ENCODE assay signal across 8 mouse cellular contexts in the genomic region with DNA sequence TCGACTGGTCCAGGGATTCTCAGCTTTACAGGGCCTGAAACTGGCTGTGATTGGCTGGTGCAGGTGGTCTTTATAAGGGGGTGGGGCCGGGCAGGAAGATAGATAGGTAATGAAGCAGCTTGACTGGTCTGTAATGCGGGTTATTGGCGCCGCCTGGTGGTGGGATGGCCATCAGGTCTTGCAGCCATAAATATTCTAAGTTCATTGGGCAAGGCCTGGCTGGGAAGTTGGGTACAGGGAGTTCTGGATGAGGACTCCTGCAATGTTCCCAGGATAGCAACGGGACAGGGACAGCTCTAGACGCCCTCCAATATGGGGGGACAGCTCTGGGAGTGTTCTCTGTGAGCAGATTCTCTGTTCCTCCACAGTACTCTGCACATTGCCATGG. TPM values are rescaled to one million over a fixed set of nuclear protein-coding genes. Genes with fewer than 3 reads are reported as not detected.
DNase-seq lines count a peak whose midpoint lies in the region; ATAC-seq lines count a peak whose summit lies in the region.

No protein-coding gene starts in this region.

- no peaks in the 10 kb centered on the region; the same call in 1 of the 2 replicates for H3K36me3 ChIP-seq in forebrain, embryonic 11.5 days (ENCODE audit: control insufficient read depth, insufficient read depth, low read length)
- no peaks in the 10 kb centered on the region for H3K36me3 ChIP-seq in heart, embryonic 16.5 days (ENCODE audit: control insufficient read depth, insufficient read depth)
- no peaks in the 10 kb centered on the region for H3K36me3 ChIP-seq in liver, embryonic 15.5 days (replicated peaks)
- peaks cover under 1% of the 10 kb centered on the region; the same call in 1 of the 2 replicates for H3K36me3 ChIP-seq in neural tube, embryonic 13.5 days

- WGBS in forebrain, embryonic 11.5 days = under 1% methylated on average over 7 of the region's 7 CpGs
- 0% methylated on average over 7 of the region's 7 CpGs for WGBS in heart, embryonic 16.5 days
- 0% methylated on average over 7 of the region's 7 CpGs for WGBS in liver, embryonic 15.5 days (ENCODE audit: insufficient replicate concordance)
- 0% methylated on average over 7 of the region's 7 CpGs for WGBS in neural tube, embryonic 13.5 days

- peak; percentile 41 for DNase-seq in c-Kit-negative CD71-positive TER-119-positive erythroid progenitor cells, embryonic 14.5 days (ENCODE audit: low read depth, low spot score)
- peak; percentile 97 for DNase-seq in forebrain, embryonic 11.5 days (ENCODE audit: low spot score)
- DNase-seq in kidney, postnatal 25 days = peak; percentile 88 to 94
- DNase-seq in telencephalon, adult 2 months (ENCODE audit: low read depth, low spot score) = peak; percentile 67

- H3K4me3 ChIP-seq in forebrain, embryonic 11.5 days (ENCODE audit: low read depth, low read length) = peak overlapping the region; percentile 13; the same call in 1 of the 2 replicates
- H3K4me3 ChIP-seq in heart, embryonic 16.5 days (ENCODE audit: low read length) = 0 out of 2 replicates have a peak overlapping the region, but pooled peaks have one; percentile 9
- H3K4me3 ChIP-seq in liver, embryonic 15.5 days (replicated peaks) = 0 out of 2 replicates have a peak overlapping the region, but pooled peaks have one; percentile 4
- peak overlapping the region; percentile 14 for H3K4me3 ChIP-seq in neural tube, embryonic 13.5 days

- H3K9ac ChIP-seq in forebrain, embryonic 11.5 days (ENCODE audit: low read length) = no peak overlapping the region
- no peak overlapping the region for H3K9ac ChIP-seq in heart, embryonic 16.5 days (ENCODE audit: low read length)
- H3K9ac ChIP-seq in liver, embryonic 15.5 days = no peak overlapping the region
- 0 out of 2 replicates have a peak overlapping the region, but pooled peaks have one; percentile 1 for H3K9ac ChIP-seq in neural tube, embryonic 13.5 days

- H3K27me3 ChIP-seq in forebrain, embryonic 11.5 days (ENCODE audit: control insufficient read depth, insufficient read depth, low read length) = no peaks in the 10 kb centered on the region
- no peaks in the 10 kb centered on the region for H3K27me3 ChIP-seq in heart, embryonic 16.5 days (ENCODE audit: control insufficient read depth, insufficient read depth, low read length)
- peaks cover 18% of the 10 kb centered on the region; the same call in 1 of the 2 replicates for H3K27me3 ChIP-seq in liver, embryonic 15.5 days
- H3K27me3 ChIP-seq in neural tube, embryonic 13.5 days = no peaks in the 10 kb centered on the region

- H3K4me1 ChIP-seq in forebrain, embryonic 11.5 days (replicated peaks; ENCODE audit: control insufficient read depth, insufficient read depth, low read length) = peaks cover 2% of the 10 kb centered on the region; the same call in 1 of the 2 replicates
- 0 out of 2 replicates have a peak, but pooled peaks cover 4% of the 10 kb centered on the region for H3K4me1 ChIP-seq in heart, embryonic 16.5 days (ENCODE audit: control insufficient read depth, insufficient read depth, low read length)
- H3K4me1 ChIP-seq in liver, embryonic 15.5 days (replicated peaks) = peaks cover 4% of the 10 kb centered on the region; the same call in 1 of the 2 replicates
- H3K4me1 ChIP-seq in neural tube, embryonic 13.5 days (replicated peaks) = peaks cover 6% of the 10 kb centered on the region; the same call in 1 of the 2 replicates

- peak; percentile 67 for ATAC-seq in CD4-positive, CD25-positive, alpha-beta regulatory T cell, adult 4 months
- ATAC-seq in forebrain, embryonic 11.5 days (replicated peaks; ENCODE audit: low FRiP score) = peak; percentile 83
- peak; percentile 20; the same call in 1 of the 2 replicates for ATAC-seq in heart, embryonic 16.5 days (replicated peaks; ENCODE audit: extremely low read depth, insufficient read depth, low FRiP score)
- 0 out of 2 replicates have a peak, but pooled peaks have one; percentile 23 for ATAC-seq in liver, embryonic 15.5 days (ENCODE audit: insufficient read depth)
- peak; percentile 86 for ATAC-seq in neural tube, embryonic 13.5 days (ENCODE audit: low read depth)

- H3K27ac ChIP-seq in forebrain, embryonic 11.5 days (ENCODE audit: low read depth, low read length) = no peak overlapping the region
- no peak overlapping the region for H3K27ac ChIP-seq in heart, embryonic 16.5 days (ENCODE audit: low read length)
- no peak overlapping the region for H3K27ac ChIP-seq in liver, embryonic 15.5 days (replicated peaks)
- H3K27ac ChIP-seq in neural tube, embryonic 13.5 days (replicated peaks) = no peak overlapping the region

- no peaks in the 10 kb centered on the region for H3K9me3 ChIP-seq in forebrain, embryonic 11.5 days (ENCODE audit: control insufficient read depth, low read length)
- H3K9me3 ChIP-seq in heart, embryonic 16.5 days (replicated peaks; ENCODE audit: control insufficient read depth, low read length) = peaks cover 5% of the 10 kb centered on the region
- no peaks in the 10 kb centered on the region for H3K9me3 ChIP-seq in liver, embryonic 15.5 days (replicated peaks)
- no peaks in the 10 kb centered on the region for H3K9me3 ChIP-seq in neural tube, embryonic 13.5 days

- peak overlapping the region; percentile 45 for H3K4me2 ChIP-seq in forebrain, embryonic 11.5 days (ENCODE audit: low read depth, low read length, severe bottlenecking)
- H3K4me2 ChIP-seq in heart, embryonic 16.5 days (ENCODE audit: low read depth, low read length) = peak overlapping the region; percentile 54
- H3K4me2 ChIP-seq in liver, embryonic 15.5 days = peak overlapping the region; percentile 37
- peak overlapping the region; percentile 42 for H3K4me2 ChIP-seq in neural tube, embryonic 13.5 days

RNA-seq across cellular contexts. Expression of gene Adprhl2, which starts 11.6 kb away (rescaled TPM):
- polyA plus RNA-seq in CD4-positive, CD25-positive, alpha-beta regulatory T cell, adult 4 months (2017; shearing (Covaris generic)) = 10 to 100 TPM; 20.3 to 33.8 TPM
- 66.5 and 70.7 TPM in 2 replicates for polyA plus RNA-seq in forebrain, embryonic 11.5 days (2014; fragmentation: Nextera tagmentation; extraction: Ambion mirVana)
- polyA plus RNA-seq in heart, embryonic 16.5 days (2015; fragmentation: Nextera tagmentation; extraction: Ambion mirVana) = 38.6 and 41.1 TPM in 2 replicates
- 26.0 and 29.4 TPM in 2 replicates for polyA plus RNA-seq in liver, embryonic 15.5 days (2015; fragmentation: Nextera tagmentation; extraction: Ambion mirVana)
- polyA plus RNA-seq in neural tube, embryonic 13.5 days (2015; fragmentation: Nextera tagmentation; extraction: Ambion mirVana) = 69.5 and 69.6 TPM in 2 replicates

RNA-seq across cellular contexts. Expression of gene Tekt2, which starts 15.6 kb away (rescaled TPM):
- polyA plus RNA-seq in CD4-positive, CD25-positive, alpha-beta regulatory T cell, adult 4 months (2017; shearing (Covaris generic)) = not detected
- 4.9 and 6.1 TPM in 2 replicates for polyA plus RNA-seq in forebrain, embryonic 11.5 days (2014; fragmentation: Nextera tagmentation; extraction: Ambion mirVana)
- polyA plus RNA-seq in heart, embryonic 16.5 days (2015; fragmentation: Nextera tagmentation; extraction: Ambion mirVana) = 2.3 and 2.7 TPM in 2 replicates
- polyA plus RNA-seq in liver, embryonic 15.5 days (2015; fragmentation: Nextera tagmentation; extraction: Ambion mirVana) = 0.17 and 0.50 TPM in 2 replicates
- 6.6 and 6.7 TPM in 2 replicates for polyA plus RNA-seq in neural tube, embryonic 13.5 days (2015; fragmentation: Nextera tagmentation; extraction: Ambion mirVana)

RNA-seq across cellular contexts. Expression of gene Col8a2, which starts 23.3 kb away (rescaled TPM):
- not detected for polyA plus RNA-seq in CD4-positive, CD25-positive, alpha-beta regulatory T cell, adult 4 months (2017; shearing (Covaris generic))
- polyA plus RNA-seq in forebrain, embryonic 11.5 days (2014; fragmentation: Nextera tagmentation; extraction: Ambion mirVana) = 18.0 and 20.4 TPM in 2 replicates
- 4.5 and 5.0 TPM in 2 replicates for polyA plus RNA-seq in heart, embryonic 16.5 days (2015; fragmentation: Nextera tagmentation; extraction: Ambion mirVana)
- 1.1 TPM in 2 replicates for polyA plus RNA-seq in liver, embryonic 15.5 days (2015; fragmentation: Nextera tagmentation; extraction: Ambion mirVana)
- polyA plus RNA-seq in neural tube, embryonic 13.5 days (2015; fragmentation: Nextera tagmentation; extraction: Ambion mirVana) = 7.4 and 9.5 TPM in 2 replicates

RNA-seq across cellular contexts. Expression of gene Trappc3, which starts 47.8 kb away (rescaled TPM):
- 100 to 1,000 TPM in 1 of 2 experiments, 10 to 100 TPM in 1; 64.4 to 121 TPM for polyA plus RNA-seq in CD4-positive, CD25-positive, alpha-beta regulatory T cell, adult 4 months (2017; shearing (Covaris generic))
- 23.3 and 25.7 TPM in 2 replicates for polyA plus RNA-seq in forebrain, embryonic 11.5 days (2014; fragmentation: Nextera tagmentation; extraction: Ambion mirVana)
- 78.1 and 81.3 TPM in 2 replicates for polyA plus RNA-seq in heart, embryonic 16.5 days (2015; fragmentation: Nextera tagmentation; extraction: Ambion mirVana)
- polyA plus RNA-seq in liver, embryonic 15.5 days (2015; fragmentation: Nextera tagmentation; extraction: Ambion mirVana) = 32.1 and 32.6 TPM in 2 replicates
- polyA plus RNA-seq in neural tube, embryonic 13.5 days (2015; fragmentation: Nextera tagmentation; extraction: Ambion mirVana) = 147 and 160 TPM in 2 replicates

RNA-seq across cellular contexts. Expression of gene Map7d1, which starts 53.8 kb away (rescaled TPM):
- polyA plus RNA-seq in CD4-positive, CD25-positive, alpha-beta regulatory T cell, adult 4 months (2017; shearing (Covaris generic)) = 1 to 10 TPM; 2.0 to 6.3 TPM
- polyA plus RNA-seq in forebrain, embryonic 11.5 days (2014; fragmentation: Nextera tagmentation; extraction: Ambion mirVana) = 80.6 and 83.5 TPM in 2 replicates
- polyA plus RNA-seq in heart, embryonic 16.5 days (2015; fragmentation: Nextera tagmentation; extraction: Ambion mirVana) = 34.7 and 36.1 TPM in 2 replicates
- 6.7 and 7.7 TPM in 2 replicates for polyA plus RNA-seq in liver, embryonic 15.5 days (2015; fragmentation: Nextera tagmentation; extraction: Ambion mirVana)
- polyA plus RNA-seq in neural tube, embryonic 13.5 days (2015; fragmentation: Nextera tagmentation; extraction: Ambion mirVana) = 90.3 and 94.4 TPM in 2 replicates

Comparison
In these comparisons a context has a peak if more than half of its experiments do, and no peak if none do; other contexts are left out.
1. ATAC-seq: peak in every context shown above with its lines; median percentile 86 in neural tube, embryonic 13.5 days; 83 in forebrain, embryonic 11.5 days; 67 in CD4-positive, CD25-positive, alpha-beta regulatory T cell, adult 4 months; 23 in liver, embryonic 15.5 days; 20 in heart, embryonic 16.5 days.
2. DNase-seq: peak in every context shown above with its lines; median percentile 97 in forebrain, embryonic 11.5 days; 91 in kidney, postnatal 25 days; 67 in telencephalon, adult 2 months; 41 in c-Kit-negative CD71-positive TER-119-positive erythroid progenitor cells, embryonic 14.5 days.